Mouse (Mus musculus): ENCODE results near the gene Emilin3.

- TF ChIP-seq POLR2A (IDR thresholded peaks at IDR 0.05; ENCODE audit: low read depth, low read length) (no peak), CTCF (IDR thresholded peaks at IDR 0.05; ENCODE audit: extremely low read depth, insufficient read depth, insufficient read length, insufficient replicate concordance) (no peak)
Measured at GRCm38 (mm10) chr2:160869446-160869845, 42.7 kb downstream of the Emilin3 start.
